Mouse (Mus musculus) liver, postnatal 0 days (tissue): ENCODE measurements around the gene Aida. TPM values are rescaled to one million over a fixed set of nuclear protein-coding genes. Genes with fewer than 3 reads are reported as not detected.

Source experiments
- ATAC-seq: fragments of 200-750 bp; cut with Nextera tagmentation; 2 replicates; pipeline ENCODE4 v1.8.0; 2017; ENCODE audit warnings: mild to moderate bottlenecking, moderate library complexity
- DNase-seq: peaks from one replicate; pipeline ENCODE4 v3.0.0-alpha.2; 2016
- H3K27ac ChIP-seq: fragments of 300-500 bp; sonication (generic); 2 replicates; pipeline ENCODE4 v1.5.1; 2014; ENCODE audit warnings: antibody characterized with exemption, moderate library complexity, mild to moderate bottlenecking, low read depth
- H3K27me3 ChIP-seq: fragments of 300-500 bp; sonication (generic); 2 replicates; pipeline ENCODE4 v1.6.1; 2014; ENCODE audit warnings: low read length, control low read depth, mixed read lengths; ENCODE audit not compliant: insufficient read depth
- H3K36me3 ChIP-seq: fragments of 300-500 bp; sonication (generic); replicated peaks from 2 replicates; pipeline ENCODE4 v1.6.1; 2014; ENCODE audit warnings: mild to moderate bottlenecking, control low read depth, low read length, moderate library complexity, mixed read lengths; ENCODE audit not compliant: insufficient read depth
- H3K4me1 ChIP-seq: fragments of 300-500 bp; sonication (generic); 2 replicates; pipeline ENCODE4 v1.6.1; 2014; ENCODE audit warnings: antibody characterized with exemption, mild to moderate bottlenecking, control low read depth; ENCODE audit not compliant: insufficient read depth
- H3K4me2 ChIP-seq: fragments of 300-500 bp; sonication (generic); 2 replicates; pipeline ENCODE4 v1.6.1; 2014; ENCODE audit warnings: low read depth, mild to moderate bottlenecking, low read length, moderate library complexity, mixed read lengths
- H3K4me3 ChIP-seq: fragments of 300-500 bp; sonication (generic); 2 replicates; pipeline ENCODE4 v1.5.1; 2014; ENCODE audit warnings: low read depth, low read length
- H3K9ac ChIP-seq: fragments of 300-500 bp; sonication (generic); replicated peaks from 2 replicates; pipeline ENCODE4 v1.6.1; 2014; ENCODE audit warnings: mild to moderate bottlenecking, moderate library complexity
- H3K9me3 ChIP-seq: fragments of 300-500 bp; sonication (generic); 2 replicates; pipeline ENCODE4 v1.6.1; 2016; ENCODE audit warnings: mild to moderate bottlenecking, control low read depth, low read length, mixed read lengths
- CTCF ChIP-seq: sonication (generic); IDR thresholded peaks from 2 replicates; pipeline ENCODE4 v1.5.1; 2016; ENCODE audit warnings: antibody characterized with exemption, low read depth
- EP300 ChIP-seq: IDR thresholded peaks from 2 replicates; pipeline ENCODE4 v1.6.1; 2016; ENCODE audit warnings: antibody characterized with exemption, low read depth, mild to moderate bottlenecking
- WGBS: fragments of 180-500 bp; shearing (Covaris S2); extraction: QIAGEN DNeasy Blood & Tissue Kit; methylation state at CpG from one replicate; pipeline ENCODE4 v1.1.7; 2014; ENCODE audit not compliant: insufficient replicate concordance; 5-methylcytosine and 5-hydroxymethylcytosine counted together
- polyA plus RNA-seq: library from polyadenylated mRNA; unstranded; fragments of >200 nt; fragmentation: Nextera tagmentation; extraction: Ambion mirVana; gene quantifications from 2 replicates; pipeline ENCODE4 v1.2.1, GENCODE M21; 2015

Gene Aida
- polyA plus RNA-seq, 1 experiment from 2014 or later: 11.8 TPM

DNA sequence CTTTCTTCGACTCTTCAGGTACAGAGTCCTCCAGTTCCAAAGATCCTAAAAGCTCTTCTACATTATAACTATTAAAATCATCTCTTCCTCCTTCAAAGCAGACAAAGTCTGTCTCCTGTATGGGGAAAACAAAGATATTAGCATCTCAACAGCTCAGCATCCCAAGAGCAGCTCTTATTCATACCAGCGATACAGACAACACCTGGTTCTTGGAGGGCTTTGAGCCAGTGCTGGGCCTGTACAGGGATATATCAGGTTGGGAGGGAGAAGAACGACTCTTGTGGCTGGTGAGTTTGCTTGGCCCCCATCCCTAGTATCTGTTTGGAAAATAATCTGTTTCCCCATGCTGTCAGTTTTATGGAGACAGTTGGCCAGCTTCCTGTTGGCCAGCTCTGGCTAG lies 62.5 kb downstream of the Aida start:
- H3K27ac ChIP-seq: no peak overlapping the region
- H3K9ac ChIP-seq: no peak overlapping the region
- no peaks in the 10 kb centered on the region for H3K27me3 ChIP-seq
- H3K4me1 ChIP-seq: no peaks in the 10 kb centered on the region
- H3K9me3 ChIP-seq: no peaks in the 10 kb centered on the region
- no peak overlapping the region for H3K4me3 ChIP-seq
- no peak for ATAC-seq
- TF ChIP-seq CTCF (no peak), EP300 (no peak)
- whole genome bisulfite sequencing: 79% methylated on average over 3 of the region's 3 CpGs
- H3K4me2 ChIP-seq: no peak overlapping the region
- peaks cover 56% of the 10 kb centered on the region for H3K36me3 ChIP-seq
- no peak for DNase-seq

DNA sequence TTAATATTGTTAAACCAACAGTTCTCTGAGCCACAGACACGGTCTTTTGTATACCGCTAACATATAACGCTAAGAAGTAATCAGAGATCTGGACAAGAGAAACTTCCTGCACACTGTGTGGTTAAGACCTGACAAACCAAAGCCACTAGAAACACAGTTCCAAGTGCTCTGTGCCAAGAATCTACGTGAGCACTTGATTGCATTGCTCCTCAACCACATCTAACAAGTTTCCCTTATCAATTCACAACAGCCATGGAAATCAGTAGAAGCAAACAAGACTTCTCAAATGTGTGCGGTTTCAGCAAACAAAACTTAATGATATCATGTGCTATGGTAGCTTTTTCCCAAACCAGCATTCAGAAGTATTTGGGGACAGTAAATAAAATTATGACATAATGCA lies 65.9 kb downstream of the Aida start:
- 35% methylated on average over 5 of the region's 5 CpGs for WGBS
- Histone ChIP-seq H3K27me3 (no peaks in the 10 kb centered on the region), H3K9me3 (no peaks in the 10 kb centered on the region), H3K9ac (no peak overlapping the region), H3K27ac (no peak overlapping the region), H3K36me3 (peaks cover 48% of the 10 kb centered on the region), H3K4me2 (no peak overlapping the region), H3K4me3 (no peak overlapping the region), H3K4me1 (no peaks in the 10 kb centered on the region)
- ATAC-seq (peak; percentile 25; the same call in 1 of the 2 replicates), DNase-seq (no peak)
- TF ChIP-seq CTCF (no peak), EP300 (0 out of 2 replicates have a peak, but pooled peaks have one; percentile 35)

GRCm38 (mm10) chr1:183362729-183363576 lies 66.6 kb downstream of the Aida start:
- Histone ChIP-seq H3K4me1 (peaks cover 5% of the 10 kb centered on the region), H3K27ac (no peak overlapping the region), H3K4me2 (no peak overlapping the region), H3K27me3 (no peaks in the 10 kb centered on the region), H3K9me3 (no peaks in the 10 kb centered on the region), H3K9ac (no peak overlapping the region), H3K4me3 (no peak overlapping the region), H3K36me3 (peaks cover 42% of the 10 kb centered on the region)
- no peak for DNase-seq
- TF ChIP-seq EP300: no peak
- TF ChIP-seq CTCF: no peak
- WGBS: 69% methylated on average over 14 of the region's 14 CpGs
- no peak for ATAC-seq

DNA sequence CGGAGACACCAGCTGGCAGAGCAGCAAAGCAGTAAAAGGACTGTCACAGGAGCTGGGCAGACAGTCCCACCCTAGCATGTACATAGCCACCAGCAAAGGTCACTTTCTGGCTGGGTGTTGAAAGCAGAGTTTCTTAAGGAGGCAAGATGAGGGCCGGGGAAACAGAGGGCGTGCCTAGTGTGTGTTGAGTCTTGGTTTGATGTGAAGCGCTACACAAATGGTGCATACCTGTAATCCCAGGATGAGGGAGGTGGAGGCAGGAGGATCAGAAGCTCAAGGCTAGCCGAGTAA lies 67.1 kb downstream of the Aida start:
- H3K9me3 ChIP-seq: no peaks in the 10 kb centered on the region
- H3K27me3 ChIP-seq: no peaks in the 10 kb centered on the region
- no peak overlapping the region for H3K9ac ChIP-seq
- H3K4me1 ChIP-seq: peaks cover 5% of the 10 kb centered on the region
- no peak for TF ChIP-seq EP300
- no peak for TF ChIP-seq CTCF
- peaks cover 36% of the 10 kb centered on the region for H3K36me3 ChIP-seq
- no peak for ATAC-seq
- H3K27ac ChIP-seq: no peak overlapping the region
- no peak overlapping the region for H3K4me2 ChIP-seq
- H3K4me3 ChIP-seq: no peak overlapping the region
- 84% methylated on average over 5 of the region's 5 CpGs for WGBS
- no peak for DNase-seq

GRCm38 (mm10) chr1:183366361-183366760 lies 70.0 kb downstream of the Aida start:
- Histone ChIP-seq H3K4me3 (no peak overlapping the region), H3K4me1 (peaks cover 14% of the 10 kb centered on the region), H3K9ac (no peak overlapping the region), H3K36me3 (peaks cover 19% of the 10 kb centered on the region), H3K4me2 (no peak overlapping the region), H3K27me3 (no peaks in the 10 kb centered on the region), H3K27ac (no peak overlapping the region), H3K9me3 (no peaks in the 10 kb centered on the region)
- TF ChIP-seq EP300: no peak
- TF ChIP-seq CTCF: no peak
- ATAC-seq: no peak
- 84% methylated on average over 5 of the region's 5 CpGs for WGBS
- no peak for DNase-seq

DNA sequence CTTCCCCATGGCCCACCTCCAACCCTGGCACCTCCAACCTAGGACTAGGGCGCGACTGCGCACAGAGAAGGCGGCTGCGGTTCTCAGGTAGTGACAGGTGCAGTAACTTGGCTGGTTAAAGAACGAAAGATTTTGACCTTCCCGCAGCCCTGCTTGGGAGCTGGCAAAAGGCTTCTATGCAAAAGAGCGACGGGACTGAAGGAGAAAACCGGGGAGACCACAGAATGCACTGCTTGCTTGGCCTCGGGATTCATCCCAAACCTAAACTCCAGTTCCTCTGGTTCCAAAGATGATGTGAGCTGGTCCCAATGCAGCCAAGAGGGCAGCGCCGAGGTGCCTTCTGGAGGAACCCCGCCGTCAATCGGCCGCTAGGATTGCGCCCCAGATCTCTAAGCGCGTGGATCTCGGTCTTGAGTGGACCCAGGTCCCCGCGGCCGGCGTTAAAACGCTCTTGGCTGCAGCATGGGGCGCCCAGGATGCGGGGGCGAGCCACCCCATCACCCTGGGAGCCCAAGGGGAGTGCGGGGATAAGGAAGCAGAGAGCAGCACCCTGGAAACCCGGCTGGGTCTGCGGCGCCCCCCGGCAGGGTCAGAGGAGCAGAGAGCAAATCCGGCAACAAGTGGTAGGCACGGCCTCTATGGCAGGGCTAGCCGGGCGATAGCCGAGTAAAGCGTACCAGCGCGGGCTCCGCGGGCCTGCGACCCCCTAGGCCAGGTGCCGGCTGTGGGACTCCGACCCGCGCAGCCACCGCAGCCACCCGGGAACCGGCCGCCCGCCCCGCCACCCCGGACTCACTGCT lies 72.4 kb downstream of the Aida start:
- 4% methylated on average over 46 of the region's 56 CpGs for WGBS
- no peak for DNase-seq

More for the DNA sequence above, 72.4 kb downstream of the Aida start:
- H3K4me2 ChIP-seq: peak overlapping the region; percentile 95
- H3K9ac ChIP-seq: peak overlapping the region; percentile 92
- TF ChIP-seq EP300 (no peak), CTCF (no peak)
- H3K36me3 ChIP-seq: peaks cover 11% of the 10 kb centered on the region
- peak overlapping the region; percentile 68 for H3K27ac ChIP-seq
- ATAC-seq: peak; percentile 56
- no peaks in the 10 kb centered on the region for H3K9me3 ChIP-seq
- H3K4me3 ChIP-seq: peak overlapping the region; percentile 94
- H3K27me3 ChIP-seq: no peaks in the 10 kb centered on the region
- peaks cover 14% of the 10 kb centered on the region for H3K4me1 ChIP-seq
